Mouse (Mus musculus) left cerebral cortex, adult 2 months (tissue): Measurements from ENCODE around the gene Rps16. TPM values are rescaled to one million over a fixed set of nuclear protein-coding genes. Genes with fewer than 3 reads are reported as not detected.
"Not testable (repeated sequence)": the region's sequence is repeated elsewhere in the genome, so short reads cannot be mapped to it uniquely, and the experiment has no call there.

Experiments used
- DNase-seq, 2 experiments: peaks; one replicate each; pipeline ENCODE4 v3.0.0; 2021 to 2022; ENCODE audit warnings: low spot score in 2 of 2, mixed read lengths in 1 of 2; ENCODE audit errors: extremely low spot score in 1 of 2
- H3K27ac ChIP-seq: fragments of 200-600 bp; 2 replicates; pipeline ENCODE4 v1.8.1; 2022
- H3K4me3 ChIP-seq: fragments of 200-600 bp; 2 replicates; pipeline ENCODE4 v1.8.1; 2022
- CTCF ChIP-seq: fragments of 200-600 bp; IDR thresholded peaks from 2 replicates; pipeline ENCODE4 v1.8.1; 2022; ENCODE audit warnings: antibody characterized with exemption, mild to moderate bottlenecking, moderate library complexity
- intact Hi-C: fragments of 180-260 bp; cut with DNase I; formaldehyde crosslinking; loops from one replicate; pipeline ENCODE4 v1.15.1; 2025
- total RNA-seq, 2 experiments: library from RNA; stranded (reverse); gene quantifications; 2 replicates each; pipeline ENCODE4 v1.2.3; 2021

Gene Rps16
- total RNA-seq, 2 experiments from 2014 or later = 440 to 450 TPM

DNA sequence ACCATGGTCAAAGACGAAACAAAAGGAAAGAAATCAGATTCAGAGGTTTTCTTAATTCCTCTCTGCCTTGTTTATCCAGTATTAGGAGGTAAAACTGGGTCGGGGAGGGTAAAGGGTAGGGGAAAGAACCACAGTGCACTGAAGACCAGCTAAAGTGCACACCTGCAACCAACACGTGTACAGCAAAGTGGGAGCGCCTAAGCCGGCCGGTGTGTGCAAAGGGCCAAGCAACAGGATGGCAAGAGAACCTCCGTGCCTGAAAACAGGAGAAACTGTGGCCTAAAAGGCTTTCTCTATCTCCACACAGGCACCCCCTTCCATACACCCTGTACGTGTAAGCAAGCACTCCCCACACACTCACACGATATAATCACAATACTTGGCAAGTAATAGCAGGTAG, 34.7 kb downstream of the Rps16 start:
- no peak for DNase-seq
- no peak for TF ChIP-seq CTCF
- H3K27ac ChIP-seq = no peak overlapping the region
- intact Hi-C loops = no loop called here
- no peak overlapping the region for H3K4me3 ChIP-seq

DNA sequence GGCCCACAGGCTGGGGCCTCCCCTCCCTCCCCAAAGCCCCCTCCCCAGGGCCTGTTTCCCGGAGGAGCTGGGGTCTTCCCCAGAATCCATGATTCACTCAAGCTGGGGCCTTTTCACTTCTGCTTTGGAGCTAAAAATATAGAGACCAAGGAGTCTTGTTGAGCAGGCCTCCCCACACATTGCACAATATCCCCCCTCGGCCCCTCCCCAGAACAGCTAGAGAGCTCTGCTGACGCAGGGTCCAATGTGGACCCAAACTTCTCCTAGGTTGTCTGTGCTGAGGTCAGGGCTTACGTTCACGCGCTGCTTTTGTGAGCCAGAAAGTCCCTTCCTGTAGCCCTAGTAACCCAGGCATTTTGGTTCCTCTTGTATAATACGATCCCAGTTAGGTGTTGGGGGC, 35.6 kb downstream of the Rps16 start:
- peak overlapping the region; percentile 20 for H3K27ac ChIP-seq
- H3K4me3 ChIP-seq = no peak overlapping the region
- no peak for DNase-seq
- intact Hi-C loops = loop anchor here (1.0 kb wide), 1 partner anchor 13 kb away; no protein-coding TSS in a partner anchor
- no peak for TF ChIP-seq CTCF

DNA sequence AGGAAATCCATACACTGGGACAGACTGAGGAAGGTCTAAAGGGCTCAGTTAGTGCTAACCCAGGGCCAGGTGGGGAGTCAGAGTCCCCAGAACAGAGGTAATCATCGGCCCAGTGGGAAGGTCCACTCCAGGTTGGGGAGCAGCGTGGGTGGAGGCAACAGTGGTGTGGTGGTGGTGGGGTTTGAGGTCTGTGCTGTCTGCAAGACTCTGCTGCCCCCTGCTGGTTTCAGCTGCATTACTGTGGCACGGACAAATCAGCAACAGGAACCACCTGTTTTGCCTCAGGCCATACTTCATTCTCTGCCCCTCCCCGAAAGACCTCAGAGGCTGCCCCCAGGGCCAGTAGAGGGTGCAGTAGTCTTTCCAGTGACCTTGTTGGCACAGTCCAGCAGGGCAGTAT, 36.0 kb downstream of the Rps16 start:
- peak; percentile 74 for DNase-seq
- Histone ChIP-seq H3K4me3 (no peak overlapping the region), H3K27ac (peak overlapping the region; percentile 20)
- peak; percentile 72 for TF ChIP-seq CTCF
- intact Hi-C loops = loop anchor here (1.0 kb wide), 1 partner anchor 13 kb away; no protein-coding TSS in a partner anchor

DNA sequence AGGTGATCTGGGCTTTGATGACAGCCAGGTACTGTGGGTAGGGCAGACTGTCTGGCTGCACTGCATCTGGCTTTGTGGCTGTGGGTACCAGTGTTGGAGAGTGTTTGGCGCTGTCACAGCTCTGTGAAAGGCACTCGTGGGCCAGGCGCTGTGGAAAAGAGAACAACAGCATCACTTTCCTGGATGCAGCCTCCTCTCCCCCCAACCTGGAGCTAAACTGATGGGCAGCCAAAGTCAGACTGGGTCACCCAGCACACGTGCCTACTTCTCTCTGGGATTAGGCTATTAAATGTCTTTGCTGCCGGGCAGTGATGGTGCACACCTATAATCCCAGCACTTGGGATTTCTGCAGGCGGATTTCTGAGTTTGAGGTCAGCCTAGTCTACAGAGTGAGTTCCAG, 36.4 kb downstream of the Rps16 start:
- not testable (repeated sequence) for H3K27ac ChIP-seq, DNase-seq, H3K4me3 ChIP-seq
- intact Hi-C loops = loop anchor here (1.0 kb wide), 1 partner anchor 14 kb away; no protein-coding TSS in a partner anchor

DNA sequence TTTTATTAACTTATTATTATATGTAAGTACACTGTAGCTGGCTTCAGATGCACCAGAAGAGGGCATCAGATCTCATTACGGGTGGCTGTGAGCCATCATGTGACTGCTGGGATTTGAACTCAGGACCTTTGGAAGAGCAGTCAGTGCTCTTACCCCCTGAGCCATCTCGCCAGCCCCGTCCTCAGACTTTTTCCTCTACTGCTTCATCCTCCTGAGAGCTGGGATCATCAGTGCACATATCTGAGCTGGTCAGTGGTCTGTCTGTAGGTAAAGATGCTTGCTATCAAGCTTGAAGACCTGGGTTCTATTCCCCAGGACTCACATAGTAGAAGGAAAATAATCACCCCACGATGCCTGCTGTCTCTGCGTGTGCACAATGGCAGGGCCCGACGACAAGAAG, 36.9 kb downstream of the Rps16 start:
- H3K27ac ChIP-seq, H3K4me3 ChIP-seq, DNase-seq, intact Hi-C loops: not testable (repeated sequence)

DNA sequence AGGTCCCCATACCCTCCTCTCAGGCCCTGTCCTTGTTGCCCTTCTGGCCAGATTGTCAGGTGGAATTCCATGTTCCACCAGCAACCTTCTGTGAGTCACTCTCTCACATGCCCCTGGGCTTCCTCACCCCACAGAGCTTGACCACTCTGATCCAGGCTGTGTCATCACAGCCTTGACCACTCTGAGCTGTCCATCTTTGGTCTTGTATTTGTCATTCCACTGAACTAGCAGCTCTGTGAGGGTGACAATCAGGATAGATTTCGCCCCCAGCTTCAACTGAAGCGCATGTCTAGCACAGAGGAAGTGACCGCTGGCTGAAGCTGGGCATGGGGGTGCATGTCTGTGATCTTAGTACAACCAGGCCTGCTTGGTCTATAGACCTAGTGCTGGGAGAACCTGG, 39.9 kb downstream of the Rps16 start:
- DNase-seq = no peak
- Histone ChIP-seq H3K4me3 (no peak overlapping the region), H3K27ac (no peak overlapping the region)
- intact Hi-C loops = loop anchor here (5.0 kb wide), 1 partner anchor 212 kb away; no protein-coding TSS in a partner anchor
- no peak for TF ChIP-seq CTCF

DNA sequence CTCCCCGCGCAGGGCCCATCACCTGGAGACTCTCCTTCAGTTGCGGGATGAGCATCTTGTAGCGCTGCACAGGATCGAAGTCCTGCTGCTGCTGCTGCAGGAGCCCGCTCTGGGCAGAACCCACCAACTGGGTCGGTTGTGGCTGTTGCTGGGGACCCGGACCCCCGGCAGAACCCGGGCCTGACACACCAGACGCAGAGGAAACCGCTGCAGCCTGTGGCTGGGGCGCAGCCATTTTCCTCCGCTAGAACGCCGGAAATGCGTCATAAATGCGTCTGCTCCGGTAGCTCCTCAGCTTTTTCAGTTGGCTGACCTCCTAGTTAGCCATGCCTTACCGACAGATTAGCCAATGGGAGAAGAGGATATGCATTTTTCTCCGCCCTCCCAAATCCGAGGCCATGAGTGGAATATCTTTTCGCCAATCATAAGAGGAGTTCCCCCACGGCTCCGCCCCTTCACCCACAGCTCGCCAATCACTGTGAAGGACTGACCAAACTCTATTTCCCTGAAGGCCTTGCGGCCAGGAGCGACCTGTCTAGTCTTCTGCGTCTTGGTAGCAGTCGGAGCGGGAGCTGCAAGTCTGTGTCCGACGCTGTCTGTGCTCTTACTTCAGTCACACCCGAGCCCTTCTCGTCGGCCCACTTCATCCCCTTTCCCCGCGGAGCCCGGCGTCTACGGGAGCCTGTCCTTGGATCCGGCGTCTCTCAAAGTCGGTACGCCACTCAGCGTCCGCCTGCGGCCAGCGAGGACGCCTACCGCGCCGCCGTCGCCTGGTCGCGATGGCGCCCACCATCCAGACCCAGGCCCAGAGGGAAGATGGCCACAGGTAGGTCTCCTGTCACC, 42.2 kb downstream of the Rps16 start, which contains the start of the genes Med29 and Paf1:
Gene Med29, minus strand, starts transcription at position 280 of the 843 bp plus-strand sequence.
Gene Paf1, plus strand, starts transcription at position 523 of the 843 bp plus-strand sequence.
- Histone ChIP-seq H3K27ac (peak within 1 kb of the TSS; percentile 84), H3K4me3 (peak within 1 kb of the TSS; percentile 85)
- TF ChIP-seq CTCF = no peak
- peak; percentile 93 to 97 for DNase-seq
- intact Hi-C loops = loop anchor here (2.0 to 5.0 kb wide), 3 partner anchors 42 to 210 kb away; partner anchors contain the start of genes Gmfg and Rps16

DNA sequence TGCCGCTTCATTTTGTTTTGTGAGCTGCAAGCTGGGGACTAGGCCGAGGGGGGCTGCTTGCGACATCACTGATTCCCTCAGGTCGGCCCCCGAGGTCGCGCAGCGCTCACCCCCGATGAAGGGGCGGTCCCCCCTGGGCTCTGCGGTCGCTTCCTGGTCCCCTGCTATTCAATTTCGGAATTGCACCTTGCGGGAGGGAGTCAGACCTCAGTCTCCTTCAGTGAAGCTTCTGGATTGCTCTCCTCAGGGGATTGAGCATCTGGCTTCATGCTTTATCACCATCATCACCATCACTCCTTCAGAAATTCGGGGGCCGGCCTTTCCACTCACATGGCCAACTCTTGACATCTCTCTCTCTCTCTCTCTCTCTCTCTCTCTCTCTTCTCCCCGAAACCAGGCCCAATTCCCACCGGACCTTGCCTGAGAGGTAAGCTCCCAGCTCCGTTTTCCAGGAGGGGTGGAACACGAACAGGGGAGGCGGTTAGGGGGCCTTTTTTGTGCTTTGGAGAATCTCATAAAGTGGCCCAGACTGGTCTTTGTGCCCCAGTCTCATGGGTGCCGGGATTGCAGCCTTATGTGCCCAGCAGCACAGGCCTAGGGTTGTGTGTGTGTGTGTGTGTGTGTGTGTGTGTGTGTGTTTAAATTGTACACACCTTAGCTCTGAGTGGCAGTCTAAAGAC, 43.0 kb downstream of the Rps16 start:
- no peak for TF ChIP-seq CTCF
- DNase-seq = no peak
- Histone ChIP-seq H3K4me3 (peak overlapping the region; percentile 85), H3K27ac (peak overlapping the region; percentile 84)
- intact Hi-C loops = loop anchor here (2.0 to 5.0 kb wide), 3 partner anchors 43 to 209 kb away; partner anchors contain the start of genes Gmfg and Rps16

DNA sequence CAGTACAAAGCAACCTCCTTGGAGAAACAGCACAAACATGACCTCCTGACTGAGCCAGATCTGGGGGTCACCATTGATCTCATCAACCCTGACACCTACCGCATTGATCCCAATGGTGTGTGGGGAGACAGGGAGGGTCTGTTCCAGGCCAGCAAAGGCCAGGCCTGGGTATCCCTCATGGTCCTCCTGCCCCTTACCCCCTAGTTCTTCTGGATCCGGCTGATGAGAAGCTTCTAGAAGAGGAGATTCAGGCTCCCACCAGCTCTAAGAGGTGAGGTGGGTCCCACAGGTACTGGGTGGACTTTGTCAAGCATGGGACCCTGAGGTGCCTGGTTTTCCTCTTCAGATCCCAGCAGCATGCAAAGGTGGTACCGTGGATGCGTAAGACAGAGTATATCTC, 45.0 kb downstream of the Rps16 start:
- intact Hi-C loops = no loop called here
- TF ChIP-seq CTCF = no peak
- DNase-seq = no peak
- H3K27ac ChIP-seq = no peak overlapping the region
- no peak overlapping the region for H3K4me3 ChIP-seq

DNA sequence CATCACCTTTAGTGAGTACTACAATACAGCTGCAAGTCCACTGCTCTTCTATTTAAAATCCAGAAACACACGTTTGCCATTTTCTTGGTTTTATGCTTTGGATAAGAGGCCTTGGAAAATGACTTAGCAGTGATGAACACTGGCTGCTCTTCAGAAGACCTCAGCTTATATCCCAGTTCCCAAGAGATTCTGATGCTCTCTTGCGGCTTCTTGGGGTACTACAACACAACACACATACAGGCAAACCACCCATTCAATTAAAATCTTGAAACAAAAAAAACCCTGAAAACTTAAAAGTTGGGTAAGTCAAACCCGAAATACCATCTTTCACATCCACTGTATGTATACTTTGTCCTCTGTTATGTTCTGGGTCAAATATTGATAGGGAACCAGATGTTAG, 47.5 kb downstream of the Rps16 start:
- Histone ChIP-seq H3K27ac (no peak overlapping the region), H3K4me3 (no peak overlapping the region)
- DNase-seq = no peak
- intact Hi-C loops = no loop called here
- TF ChIP-seq CTCF = peak; percentile 64

DNA sequence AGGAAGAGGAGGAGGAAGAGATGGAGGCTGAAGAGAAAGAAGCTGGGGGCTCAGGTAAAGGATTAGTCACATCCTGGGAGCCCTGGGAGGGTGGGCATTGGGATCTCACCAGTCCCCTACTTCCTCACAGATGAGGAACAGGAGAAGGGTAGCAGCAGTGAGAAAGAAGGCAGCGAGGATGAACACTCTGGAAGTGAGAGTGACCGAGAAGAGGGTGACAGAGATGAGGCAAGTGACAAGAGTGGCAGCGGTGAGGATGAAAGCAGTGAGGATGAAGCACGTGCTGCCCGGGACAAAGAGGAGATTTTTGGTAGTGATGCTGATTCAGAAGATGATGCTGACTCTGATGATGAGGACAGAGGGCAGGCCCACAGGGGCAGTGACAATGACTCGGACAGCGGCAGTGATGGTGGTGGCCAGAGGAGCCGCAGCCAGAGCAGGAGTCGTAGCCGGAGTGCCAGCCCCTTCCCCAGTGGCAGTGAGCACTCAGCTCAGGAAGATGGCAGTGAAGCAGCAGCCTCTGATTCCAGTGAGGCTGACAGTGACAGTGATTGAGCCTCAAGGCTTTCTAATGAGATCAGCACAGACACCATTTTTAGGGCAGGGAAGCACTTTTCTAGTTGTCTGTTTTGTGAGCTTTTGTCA, 48.4 kb downstream of the Rps16 start:
- no peak overlapping the region for H3K4me3 ChIP-seq
- DNase-seq = no peak
- intact Hi-C loops = no loop called here
- no peak overlapping the region for H3K27ac ChIP-seq
- no peak for TF ChIP-seq CTCF

DNA sequence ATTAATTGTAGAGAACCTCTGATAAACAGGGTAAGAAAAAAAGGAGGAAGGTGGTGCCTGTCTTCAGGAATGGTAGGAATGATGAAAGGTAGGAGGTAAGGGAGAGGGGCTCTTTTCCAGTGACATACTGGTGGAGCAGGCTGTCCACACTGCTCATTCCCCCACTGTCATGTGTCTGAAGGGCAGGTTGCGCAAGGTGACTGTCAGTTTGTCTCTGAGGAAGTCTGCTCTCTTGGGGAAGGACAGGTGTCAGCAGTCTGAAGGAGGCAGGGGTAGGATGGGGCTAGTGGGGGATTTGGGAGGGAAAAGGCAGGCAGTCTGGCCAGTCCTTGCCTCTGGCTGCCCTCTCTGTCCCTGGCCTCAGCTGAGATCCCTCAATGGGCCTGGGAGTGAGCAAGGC, 50.6 kb downstream of the Rps16 start:
- intact Hi-C loops = no loop called here
- Histone ChIP-seq H3K4me3 (no peak overlapping the region), H3K27ac (no peak overlapping the region)
- no peak for TF ChIP-seq CTCF
- DNase-seq = no peak
